Mouse (Mus musculus): ENCODE measurements around the gene Med21.
A peak's percentile ranks its signal among the peaks of the same experiment; 100 is the strongest.

The Med21 gene

GRCm38 (mm10) chr6:146642276-146643183 is at the start of gene Med21, which contains the start of gene Tm7sf3:
Gene Med21, plus strand, starts transcription at chr6:146642547.
Gene Tm7sf3, minus strand, starts transcription at chr6:146642824.
- peak; percentile 99 for DNase-seq (ENCODE audit: low read depth, low spot score)

DNA sequence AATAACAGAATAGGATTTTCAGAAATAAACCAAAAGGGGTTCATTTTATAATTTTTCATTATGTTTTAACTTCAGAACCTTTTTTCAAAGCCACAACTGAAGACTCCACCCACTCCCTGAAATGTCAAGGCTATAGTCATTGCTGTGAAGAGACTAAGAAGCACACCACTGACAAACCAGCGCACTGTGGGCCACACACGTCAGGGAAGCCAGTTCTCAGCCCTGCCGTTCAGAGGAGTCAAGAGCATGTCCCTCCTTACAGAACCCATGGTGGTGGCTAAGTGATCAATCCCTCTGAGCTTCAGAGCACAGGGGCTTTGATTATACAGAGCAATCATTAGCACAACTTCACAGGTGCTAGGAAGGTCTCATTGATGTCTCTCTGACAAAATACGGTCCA is 39.7 kb upstream of the Med21 start:
- DNase-seq (ENCODE audit: low read depth, low spot score): no peak

GRCm38 (mm10) chr6:146603651-146604050 is 38.7 kb upstream of the Med21 start:
- DNase-seq (ENCODE audit: low read depth, low spot score): no peak

DNA sequence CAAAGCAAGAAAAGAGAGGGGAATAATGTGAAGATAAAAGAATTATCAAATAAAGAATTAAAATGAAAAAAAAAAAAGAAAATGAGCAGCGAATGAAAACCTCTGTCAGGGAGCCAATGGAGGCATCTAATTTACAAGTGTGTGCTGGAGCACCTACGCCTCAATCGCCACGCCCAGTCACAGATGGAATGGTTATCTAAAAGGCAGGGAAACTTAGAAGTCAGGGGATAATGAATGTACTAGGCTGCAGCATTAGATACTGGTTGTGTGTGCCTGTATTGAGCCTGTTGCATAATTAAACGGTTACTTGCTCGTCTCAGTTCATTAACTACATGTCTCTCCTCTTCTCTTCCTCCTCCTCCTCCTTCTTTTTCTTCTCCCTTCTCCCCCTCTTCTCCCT is 31.0 kb upstream of the Med21 start:
- DNase-seq (ENCODE audit: low read depth, low spot score): peak; percentile 39

GRCm38 (mm10) chr6:146611897-146612296 is 30.4 kb upstream of the Med21 start:
- no peak for DNase-seq (ENCODE audit: low read depth, low spot score)

- DNase-seq (ENCODE audit: low read depth, low spot score): no peak
Observed at GRCm38 (mm10) chr6:146612736-146613135, 29.6 kb upstream of the Med21 start.

- peak; percentile 69 for DNase-seq (ENCODE audit: low read depth, low spot score)
Observed at GRCm38 (mm10) chr6:146613907-146614306, 28.4 kb upstream of the Med21 start.

GRCm38 (mm10) chr6:146614541-146614940 is 27.8 kb upstream of the Med21 start:
- DNase-seq (ENCODE audit: low read depth, low spot score): no peak

- no peak for DNase-seq (ENCODE audit: low read depth, low spot score)
Observed at GRCm38 (mm10) chr6:146615891-146616290, 26.5 kb upstream of the Med21 start.

DNA sequence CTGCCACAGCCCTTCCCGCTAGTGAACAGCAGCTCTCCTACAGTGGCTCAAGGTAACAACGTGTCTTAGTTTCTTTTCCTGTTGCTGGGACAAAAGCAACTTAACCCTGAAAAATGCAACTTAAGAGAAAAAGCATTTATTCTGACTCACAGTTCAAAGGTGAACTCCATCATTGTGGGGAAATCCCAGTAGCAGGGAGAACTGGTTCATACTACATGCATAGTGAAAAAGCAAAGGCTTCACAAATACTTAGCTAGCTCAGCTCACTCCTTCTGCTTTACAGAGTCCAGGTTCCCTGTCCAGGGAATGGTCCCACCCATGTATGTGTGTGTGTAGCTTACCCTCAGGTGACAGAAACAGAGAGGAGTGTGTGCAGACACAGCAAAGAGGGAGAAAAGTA is 25.7 kb upstream of the Med21 start:
- DNase-seq (ENCODE audit: low read depth, low spot score): no peak

DNA sequence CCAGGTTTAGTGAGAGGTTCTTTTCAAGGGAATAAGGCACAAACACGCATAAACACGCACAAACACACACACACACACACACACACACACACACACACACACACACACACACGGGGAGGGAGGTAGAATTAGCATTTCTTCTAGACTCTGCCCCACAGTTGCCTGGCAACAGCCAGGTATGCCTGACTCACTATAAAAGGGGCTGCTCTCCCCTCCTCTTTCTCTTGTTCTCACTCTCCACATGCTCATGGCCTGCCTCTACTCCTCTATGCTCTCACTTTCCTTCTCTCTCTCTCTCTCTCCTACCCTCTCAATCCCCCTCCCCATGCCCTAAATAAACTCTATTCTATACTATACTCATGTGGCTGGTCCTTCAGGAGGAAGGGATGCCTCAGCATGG is 14.2 kb upstream of the Med21 start:
- no peak for DNase-seq (ENCODE audit: low read depth, low spot score)

DNA sequence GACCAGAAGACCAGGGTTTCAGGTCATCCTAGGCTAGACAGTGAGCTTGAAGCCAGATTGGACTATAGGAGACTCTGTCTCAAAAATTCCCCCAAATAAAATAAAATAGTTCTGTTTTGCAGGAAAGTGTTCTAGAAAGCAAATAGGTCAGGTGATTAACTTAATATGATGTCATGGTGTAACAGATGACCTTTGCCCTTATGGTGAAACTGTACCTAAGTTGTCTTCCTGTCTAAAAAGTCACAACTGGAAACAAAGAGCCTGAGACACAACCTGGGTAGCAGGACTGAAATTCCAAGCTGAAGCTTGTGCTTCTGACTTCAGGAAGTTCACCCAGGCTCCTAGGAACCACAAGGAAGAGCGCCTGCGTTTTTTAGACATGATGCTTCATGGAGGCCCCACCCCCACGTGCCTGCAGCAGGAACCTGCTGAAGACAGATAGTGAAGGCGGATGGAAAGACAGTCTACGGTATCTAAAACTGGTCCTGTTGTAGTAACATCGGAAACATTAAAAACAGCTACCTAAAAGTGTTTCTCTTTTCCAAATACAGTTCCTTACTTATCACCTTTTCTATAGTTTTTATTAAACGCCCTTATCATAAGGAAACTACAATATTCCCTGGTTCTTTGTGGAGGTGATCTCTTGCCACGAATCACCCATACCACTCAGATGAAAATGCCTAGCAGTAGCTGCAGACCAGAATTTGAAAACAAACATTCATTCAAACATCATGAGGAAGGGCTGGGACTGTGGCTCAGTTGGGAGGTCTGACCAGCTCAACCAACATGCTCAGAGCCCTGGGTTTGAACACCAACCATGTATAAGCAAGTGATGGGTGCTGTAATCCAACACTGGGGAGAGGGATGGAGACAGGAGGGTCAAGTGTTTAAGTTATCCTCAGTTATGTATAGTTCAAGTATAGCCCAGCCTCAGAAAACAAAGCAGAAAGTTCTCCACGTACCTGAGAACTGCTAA is 12.3 kb upstream of the Med21 start:
- DNase-seq (ENCODE audit: low read depth, low spot score): peak; percentile 33

DNA sequence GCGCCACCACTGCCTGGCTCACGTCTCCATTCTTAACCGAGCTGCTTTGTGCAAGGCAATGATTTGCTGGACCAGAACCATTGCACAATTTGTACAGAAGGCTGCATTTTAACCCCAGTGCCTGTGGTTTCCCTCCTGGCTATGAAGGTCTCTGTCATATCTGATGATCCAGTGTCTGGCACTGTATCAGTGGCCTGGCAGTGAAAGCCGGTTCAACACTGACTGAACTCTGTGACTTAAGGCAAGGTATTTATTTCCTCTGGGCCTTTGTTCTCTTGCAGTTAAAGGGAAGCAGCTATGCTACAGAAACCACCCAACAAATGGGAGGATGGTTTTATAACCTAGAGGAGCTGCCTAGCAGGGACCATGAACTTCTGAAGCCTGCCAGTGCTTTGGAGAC is 11.4 kb upstream of the Med21 start:
- no peak for DNase-seq (ENCODE audit: low read depth, low spot score)

DNA sequence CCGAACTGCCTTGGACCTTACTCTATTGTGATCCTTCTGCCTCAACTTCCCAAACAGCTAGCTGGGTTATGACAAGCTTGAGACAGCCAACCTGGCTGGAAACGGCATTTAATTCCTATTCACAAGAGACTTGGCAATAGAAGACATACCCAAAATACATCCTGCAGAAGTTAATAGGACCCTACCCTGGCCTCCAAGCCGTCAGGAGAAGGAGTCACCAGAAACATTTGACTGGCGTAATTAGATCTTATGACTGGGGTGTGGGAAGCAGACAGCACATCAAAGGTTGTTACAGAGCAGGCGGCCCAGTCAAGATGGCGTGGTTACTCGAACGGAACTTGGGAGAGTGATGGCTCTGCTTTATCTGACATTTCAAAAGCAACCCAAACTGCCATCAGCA is 10.5 kb upstream of the Med21 start:
- DNase-seq (ENCODE audit: low read depth, low spot score): peak; percentile 46

GRCm38 (mm10) chr6:146632403-146632802 is 9.9 kb upstream of the Med21 start:
- DNase-seq (ENCODE audit: low read depth, low spot score): no peak

- DNase-seq (ENCODE audit: low read depth, low spot score): peak; percentile 29
Observed at GRCm38 (mm10) chr6:146633097-146633496, 9.2 kb upstream of the Med21 start.

- peak; percentile 44 for DNase-seq (ENCODE audit: low read depth, low spot score)
Observed at GRCm38 (mm10) chr6:146633629-146634014, 8.7 kb upstream of the Med21 start.

- peak; percentile 91 for DNase-seq (ENCODE audit: low read depth, low spot score)
Observed at GRCm38 (mm10) chr6:146634015-146634722, 8.2 kb upstream of the Med21 start.

GRCm38 (mm10) chr6:146634759-146635606 is 7.4 kb upstream of the Med21 start:
- DNase-seq (ENCODE audit: low read depth, low spot score): peak; percentile 87

DNA sequence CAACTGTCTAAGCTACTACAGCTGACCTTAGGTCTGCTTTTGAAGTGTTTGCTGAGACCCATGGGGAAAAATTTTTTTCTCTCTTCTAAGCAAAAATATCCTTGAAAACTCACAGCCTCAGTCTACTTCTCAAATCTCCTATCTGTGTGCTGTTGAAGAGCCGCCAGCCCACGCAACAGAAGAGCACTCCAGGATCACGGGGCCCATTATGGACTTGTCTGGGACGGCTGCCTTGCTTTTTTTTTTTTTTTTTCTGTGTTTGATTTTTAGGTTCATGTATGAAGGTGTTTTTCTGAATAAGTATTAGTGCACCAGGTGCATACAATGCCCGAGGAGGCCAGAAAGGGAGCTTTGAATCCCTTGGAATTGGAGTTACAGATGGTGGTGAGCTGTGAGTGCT is 5.9 kb upstream of the Med21 start:
- no peak for DNase-seq (ENCODE audit: low read depth, low spot score)

Data from ZHBTc4 (cell line).